Mouse (Mus musculus) cerebellum, adult 8-10 months (tissue): ENCODE data around the gene Zfp148.

Experiments
- DNase-seq: peaks from one replicate; pipeline ENCODE4 v3.0.0; 2022

Gene Zfp148

DNA sequence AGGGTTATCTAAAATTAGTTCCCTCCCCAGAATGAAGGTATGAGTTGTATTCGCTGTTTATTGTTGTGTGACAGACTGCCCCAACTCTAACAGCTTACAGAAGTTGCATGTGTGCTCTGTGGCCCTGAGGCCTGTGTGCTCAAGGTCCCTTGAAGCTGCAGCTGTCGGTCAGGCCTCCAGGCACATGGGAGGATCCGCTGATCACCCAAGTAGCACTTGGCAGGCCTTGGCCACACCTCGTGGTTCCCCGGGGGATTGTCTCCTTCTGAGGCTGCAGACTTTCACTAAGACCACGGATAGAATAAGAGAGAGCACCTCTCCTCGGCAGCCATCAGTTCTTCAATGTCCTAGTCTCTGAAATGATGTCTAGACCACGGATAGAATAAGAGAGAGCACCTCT is 155.8 kb downstream of the Zfp148 start:
- no peak for DNase-seq

DNA sequence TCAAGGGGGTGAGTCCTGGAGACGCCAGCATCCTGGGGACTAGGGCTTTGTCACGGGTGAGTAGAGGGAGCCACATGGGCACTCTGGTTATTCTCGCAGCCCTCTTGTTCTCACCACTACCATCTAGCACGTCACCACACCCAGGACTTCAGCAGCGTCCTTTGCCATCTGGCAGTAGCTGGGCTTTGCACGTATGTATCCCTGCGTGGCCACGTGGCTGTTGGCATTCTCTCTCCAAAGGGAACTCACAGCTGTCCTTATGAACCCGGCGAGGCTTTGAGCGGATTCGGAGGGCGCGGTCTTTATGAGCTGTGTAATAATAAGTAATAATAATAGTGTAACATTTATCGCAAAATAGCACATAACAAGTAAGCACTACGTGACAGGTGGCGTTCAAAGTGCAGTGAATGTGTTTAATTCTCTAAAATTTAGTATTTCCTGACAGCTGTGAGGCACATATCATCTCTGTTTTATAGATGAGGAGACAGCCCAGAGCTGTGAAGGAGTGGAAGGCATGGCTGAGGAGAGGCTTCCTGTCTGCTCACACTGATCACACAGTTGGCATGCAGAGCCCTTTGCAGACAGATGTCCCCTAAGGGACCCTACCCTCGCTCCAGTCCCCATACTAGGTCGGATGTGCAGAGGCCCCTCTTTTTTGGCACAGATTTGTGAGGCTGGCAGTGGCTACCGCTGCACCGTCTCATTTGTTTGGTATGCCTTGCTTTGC is 157.0 kb downstream of the Zfp148 start:
- no peak for DNase-seq

GRCm38 (mm10) chr16:33544346-33544745 is 163.7 kb downstream of the Zfp148 start:
- DNase-seq, result no peak

- no peak for DNase-seq
These were observed 164.9 kb downstream of the Zfp148 start for GRCm38 (mm10) chr16:33545530-33545929.

DNA sequence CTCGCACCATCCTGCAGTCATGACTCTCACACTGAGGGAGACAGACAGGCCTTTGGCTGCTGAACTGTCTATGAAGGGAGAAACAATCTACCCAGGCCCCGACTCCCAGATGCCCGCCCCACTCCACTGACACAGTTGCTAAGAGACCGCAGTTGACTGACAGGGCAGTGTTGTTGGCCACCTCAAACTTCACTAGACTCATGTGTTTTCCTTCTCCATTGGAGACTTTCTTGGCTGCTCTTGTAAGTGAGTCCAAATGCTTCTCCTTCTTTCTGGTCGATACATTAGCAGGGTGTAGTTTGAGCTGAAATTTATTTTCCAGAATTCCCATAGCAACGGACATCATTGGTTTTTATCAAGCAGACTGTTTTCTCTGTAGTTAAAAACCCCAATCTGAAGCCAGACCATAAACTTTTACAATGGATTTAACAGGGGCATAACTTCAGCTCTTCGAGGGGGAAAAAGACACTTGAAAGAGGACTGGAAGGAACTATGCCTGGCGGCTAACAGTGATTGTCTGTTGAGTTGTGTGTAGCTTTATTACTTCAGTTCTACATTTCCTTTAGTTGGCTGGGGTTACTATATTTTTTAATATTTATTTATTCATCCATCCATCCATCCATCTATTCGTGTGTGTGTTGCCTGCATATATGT is 173.2 kb downstream of the Zfp148 start:
- DNase-seq, result no peak
